Mouse (Mus musculus) hindbrain, postnatal 0 days (tissue): Measurements from ENCODE around the gene Nfatc2. TPM values are rescaled to one million over a fixed set of nuclear protein-coding genes. Genes with fewer than 3 reads are reported as not detected.

Source experiments
- ATAC-seq: fragments of 200-750 bp; cut with Nextera tagmentation; 2 replicates; pipeline ENCODE4 v1.8.0; 2017; ENCODE audit warnings: mild to moderate bottlenecking, moderate TSS enrichment, moderate library complexity
- DNase-seq: peaks from one replicate; pipeline ENCODE4 v3.0.0-alpha.2; 2015; ENCODE audit warnings: low spot score
- H3K27ac ChIP-seq: fragments of 300-500 bp; sonication (generic); 2 replicates; pipeline ENCODE4 v1.5.1; 2014; ENCODE audit warnings: mild to moderate bottlenecking
- H3K27me3 ChIP-seq: fragments of 300-500 bp; sonication (generic); 2 replicates; pipeline ENCODE4 v1.6.1; 2014; ENCODE audit warnings: low read length, mixed read lengths; ENCODE audit not compliant: insufficient read depth
- H3K36me3 ChIP-seq: fragments of 300-500 bp; sonication (generic); 2 replicates; pipeline ENCODE4 v1.6.1; 2014; ENCODE audit warnings: low read length, mixed read lengths; ENCODE audit not compliant: insufficient read depth
- H3K4me1 ChIP-seq: fragments of 300-500 bp; sonication (generic); 2 replicates; pipeline ENCODE4 v1.6.1; 2014; ENCODE audit warnings: antibody characterized with exemption, low read length, mixed read lengths; ENCODE audit not compliant: insufficient read depth
- H3K4me2 ChIP-seq: fragments of 300-500 bp; sonication (generic); 2 replicates; pipeline ENCODE4 v1.6.1; 2014; ENCODE audit warnings: low read depth, mild to moderate bottlenecking, low read length, moderate library complexity, mixed read lengths
- H3K4me3 ChIP-seq: fragments of 300-500 bp; sonication (generic); 2 replicates; pipeline ENCODE4 v1.5.1; 2014; ENCODE audit warnings: low read length
- H3K9ac ChIP-seq: fragments of 300-500 bp; sonication (generic); replicated peaks from 2 replicates; pipeline ENCODE4 v1.6.1; 2014; ENCODE audit warnings: mild to moderate bottlenecking, low read length, moderate library complexity, mixed read lengths
- H3K9me3 ChIP-seq: fragments of 300-500 bp; sonication (generic); 2 replicates; pipeline ENCODE4 v1.6.1; 2016; ENCODE audit warnings: low read length, mixed read lengths
- CTCF ChIP-seq: IDR thresholded peaks from 2 replicates; pipeline ENCODE4 v1.5.1; 2016; ENCODE audit warnings: antibody characterized with exemption, control low read depth, low read depth
- WGBS: fragments of 180-500 bp; shearing (Covaris S2); extraction: QIAGEN DNeasy Blood & Tissue Kit; methylation state at CpG from one replicate; pipeline ENCODE4 v1.1.7; 2014; 5-methylcytosine and 5-hydroxymethylcytosine counted together
- polyA plus RNA-seq: library from polyadenylated mRNA; unstranded; fragments of >200 nt; fragmentation: Nextera tagmentation; extraction: Ambion mirVana; gene quantifications from 2 replicates; pipeline ENCODE4 v1.2.1, GENCODE M21; 2015
- total RNA-seq: library from RNA; depleted of rRNA; stranded (reverse); fragments of >200 nt; gene quantifications from 2 replicates; pipeline ENCODE4 v1.2.3, GENCODE M21; 2014

Nfatc2 gene
- total and polyA plus RNA-seq, 2 experiments from 2014 or later, result 6.5 to 8.5 TPM

GRCm38 (mm10) chr2:168609653-168610248 is 8.3 kb upstream of the Nfatc2 start:
- no peak overlapping the region for H3K4me3 ChIP-seq
- no peak for TF ChIP-seq CTCF
- DNase-seq (peak; percentile 70), ATAC-seq (peak; percentile 78)
- H3K27ac ChIP-seq, result peak overlapping the region; percentile 41; the same call in 1 of the 2 replicates
- H3K4me1 ChIP-seq, result peaks cover 9% of the 10 kb centered on the region; the same call in 1 of the 2 replicates
- H3K4me2 ChIP-seq, result no peak overlapping the region
- no peak overlapping the region for H3K9ac ChIP-seq
- H3K36me3 ChIP-seq, result no peaks in the 10 kb centered on the region
- WGBS, result 29% methylated on average over 6 of the region's 6 CpGs
- H3K9me3 ChIP-seq, result no peaks in the 10 kb centered on the region
- H3K27me3 ChIP-seq, result no peaks in the 10 kb centered on the region

- ATAC-seq (no peak), DNase-seq (no peak)
- H3K9me3 ChIP-seq, result no peaks in the 10 kb centered on the region
- WGBS, result 54% methylated on average over 9 of the region's 9 CpGs
- no peak overlapping the region for H3K27ac ChIP-seq
- no peaks in the 10 kb centered on the region for H3K27me3 ChIP-seq
- H3K4me3 ChIP-seq, result no peak overlapping the region
- peaks cover 9% of the 10 kb centered on the region; the same call in 1 of the 2 replicates for H3K4me1 ChIP-seq
- H3K4me2 ChIP-seq, result no peak overlapping the region
- no peak for TF ChIP-seq CTCF
- H3K36me3 ChIP-seq, result no peaks in the 10 kb centered on the region
- H3K9ac ChIP-seq, result no peak overlapping the region
Observed at GRCm38 (mm10) chr2:168608125-168608564, 6.7 kb upstream of the Nfatc2 start.

GRCm38 (mm10) chr2:168604655-168605070 is 3.2 kb upstream of the Nfatc2 start:
- Histone ChIP-seq H3K27ac (no peak overlapping the region), H3K4me2 (no peak overlapping the region), H3K9ac (no peak overlapping the region), H3K4me1 (0 out of 2 replicates have a peak, but pooled peaks cover 12% of the 10 kb centered on the region), H3K4me3 (no peak overlapping the region), H3K27me3 (no peaks in the 10 kb centered on the region), H3K9me3 (no peaks in the 10 kb centered on the region), H3K36me3 (no peaks in the 10 kb centered on the region)
- ATAC-seq (no peak), DNase-seq (no peak)
- no peak for TF ChIP-seq CTCF
- 41% methylated on average over 16 of the region's 16 CpGs for WGBS

- no peaks in the 10 kb centered on the region for H3K27me3 ChIP-seq
- DNase-seq (no peak), ATAC-seq (no peak)
- H3K4me1 ChIP-seq, result 0 out of 2 replicates have a peak, but pooled peaks cover 8% of the 10 kb centered on the region
- 16% methylated on average over 12 of the region's 12 CpGs for WGBS
- TF ChIP-seq CTCF, result no peak
- H3K27ac ChIP-seq, result no peak overlapping the region
- H3K4me2 ChIP-seq, result peak overlapping the region; percentile 92
- no peak overlapping the region for H3K4me3 ChIP-seq
- H3K9ac ChIP-seq, result no peak overlapping the region
- no peaks in the 10 kb centered on the region for H3K36me3 ChIP-seq
- no peaks in the 10 kb centered on the region for H3K9me3 ChIP-seq
Observed at GRCm38 (mm10) chr2:168602387-168602741, 907 bp upstream of the Nfatc2 start.

- Histone ChIP-seq H3K4me1 (0 out of 2 replicates have a peak, but pooled peaks cover 8% of the 10 kb centered on the region), H3K9ac (peak overlapping the region; percentile 72), H3K27ac (peak overlapping the region; percentile 86), H3K27me3 (no peaks in the 10 kb centered on the region), H3K4me2 (peak overlapping the region; percentile 92), H3K9me3 (no peaks in the 10 kb centered on the region), H3K4me3 (peak overlapping the region; percentile 56), H3K36me3 (no peaks in the 10 kb centered on the region)
- WGBS, result under 1% methylated on average over 32 of the region's 32 CpGs
- no peak for TF ChIP-seq CTCF
- ATAC-seq, result peak; percentile 67
- peak; percentile 68 for DNase-seq
Observed at GRCm38 (mm10) chr2:168600750-168601490, 537 bp downstream of the Nfatc2 start.

GRCm38 (mm10) chr2:168595693-168596092 is 5.8 kb downstream of the Nfatc2 start:
- H3K36me3 ChIP-seq, result no peaks in the 10 kb centered on the region
- no peaks in the 10 kb centered on the region for H3K9me3 ChIP-seq
- TF ChIP-seq CTCF, result no peak
- H3K4me1 ChIP-seq, result 0 out of 2 replicates have a peak, but pooled peaks cover 5% of the 10 kb centered on the region
- no peak overlapping the region for H3K4me2 ChIP-seq
- DNase-seq, result no peak
- no peak overlapping the region for H3K4me3 ChIP-seq
- ATAC-seq, result no peak
- H3K9ac ChIP-seq, result no peak overlapping the region
- 68% methylated on average over 7 of the region's 7 CpGs for WGBS
- H3K27ac ChIP-seq, result no peak overlapping the region
- H3K27me3 ChIP-seq, result peaks cover 2% of the 10 kb centered on the region; the same call in 1 of the 2 replicates
